Mouse (Mus musculus): ENCODE data around the gene Vmn1r69. TPM values are rescaled to one million over a fixed set of nuclear protein-coding genes. Genes with fewer than 3 reads are reported as not detected.

Gene Vmn1r69
- not detected for total RNA-seq (2021)
- long read RNA-seq, experiment 1, result 0 reads
- long read RNA-seq, experiment 2, result 0 reads

DNA sequence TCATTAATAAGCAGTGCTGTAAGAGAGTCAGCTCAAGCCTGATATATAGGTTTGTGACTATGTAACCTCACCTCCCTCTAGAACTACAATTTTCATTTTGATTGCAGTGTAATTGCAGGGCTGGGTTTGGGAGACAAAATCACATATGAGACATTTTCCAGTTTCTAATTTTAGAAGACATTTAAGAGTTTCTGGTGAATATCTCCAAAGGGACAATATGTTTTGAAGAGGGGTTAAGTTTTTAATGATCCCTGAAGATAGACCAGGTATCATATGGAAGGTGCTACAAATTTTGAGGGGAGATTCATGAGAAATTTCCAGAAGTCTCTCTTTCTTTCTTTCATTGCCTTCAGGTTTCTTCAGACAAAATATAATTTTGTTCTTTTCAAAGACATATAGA, at the start of gene Vmn1r69:
Vmn1r69 (minus strand) TSS at position 101 of the 400 bp plus-strand sequence.
- no peak for DNase-seq

DNA sequence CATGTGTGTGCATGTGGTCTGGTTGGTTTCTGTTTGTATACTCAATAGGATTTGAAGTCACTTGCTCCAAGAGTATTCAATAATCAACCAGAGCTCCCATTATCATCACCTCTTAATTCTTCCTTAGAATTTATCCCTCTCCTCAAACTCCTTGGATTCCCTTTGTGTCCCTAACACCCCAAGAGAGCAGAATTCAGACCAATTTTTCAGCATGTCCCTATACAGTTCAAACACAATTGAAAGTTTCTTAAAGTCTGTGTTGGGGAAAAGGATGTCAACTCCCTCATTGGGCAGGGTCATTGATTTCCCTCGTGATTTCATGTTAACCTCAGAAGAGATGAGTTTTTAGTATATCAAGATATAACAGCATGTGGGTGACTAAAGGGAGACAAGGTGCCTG, 17.8 kb upstream of the Vmn1r69 start, which contains the start of gene Vmn1r70:
Vmn1r70 (plus strand) TSS at position 301 of the 400 bp plus-strand sequence.
- no peak for DNase-seq

DNA sequence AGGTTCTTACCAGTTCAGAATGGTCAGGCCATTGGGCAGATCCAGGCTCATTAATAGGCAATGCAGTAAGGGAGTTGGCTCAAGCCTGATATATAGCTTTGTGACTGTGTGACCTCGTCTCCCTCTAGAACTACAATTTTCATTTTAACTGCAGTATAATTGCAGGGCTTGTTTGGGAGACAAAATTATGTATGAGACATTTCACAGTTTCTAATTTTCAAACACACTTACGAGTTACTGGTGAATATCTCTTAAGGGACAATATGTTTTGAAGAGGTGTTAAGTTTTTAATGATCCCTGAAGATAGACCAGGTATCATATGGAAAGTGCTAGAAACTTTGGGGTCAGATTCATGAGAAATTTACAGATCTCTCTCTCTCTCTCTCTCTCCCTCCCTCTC, 55.1 kb downstream of the Vmn1r69 start, which contains the start of gene Vmn1r68:
Vmn1r68 (minus strand) TSS at position 101 of the 400 bp plus-strand sequence.
- DNase-seq, result no peak

Other genes starting within 250 kb of the Vmn1r69 start
- not detected for gene Vmn1r67, start 170.3 kb downstream of the Vmn1r69 start, total RNA-seq (2021)
- 1 to 10 TPM; 2.5 TPM for gene Zik1, start 118.3 kb downstream of the Vmn1r69 start, total RNA-seq (2021)
- not detected for gene Vmn1r68, start 55.2 kb downstream of the Vmn1r69 start, total RNA-seq (2021)
- gene Vmn1r70, start 17.9 kb upstream of the Vmn1r69 start, total RNA-seq (2021), result not detected
- not detected for gene Nlrp4b, start 74.1 kb upstream of the Vmn1r69 start, total RNA-seq (2021)
- gene Vmn1r71, start 140.7 kb upstream of the Vmn1r69 start, total RNA-seq (2021), result not detected

Data from gastrocnemius, postnatal 10 days (tissue).